Comparison of ENCODE assay signal across 15 mouse cellular contexts in the genomic region with DNA sequence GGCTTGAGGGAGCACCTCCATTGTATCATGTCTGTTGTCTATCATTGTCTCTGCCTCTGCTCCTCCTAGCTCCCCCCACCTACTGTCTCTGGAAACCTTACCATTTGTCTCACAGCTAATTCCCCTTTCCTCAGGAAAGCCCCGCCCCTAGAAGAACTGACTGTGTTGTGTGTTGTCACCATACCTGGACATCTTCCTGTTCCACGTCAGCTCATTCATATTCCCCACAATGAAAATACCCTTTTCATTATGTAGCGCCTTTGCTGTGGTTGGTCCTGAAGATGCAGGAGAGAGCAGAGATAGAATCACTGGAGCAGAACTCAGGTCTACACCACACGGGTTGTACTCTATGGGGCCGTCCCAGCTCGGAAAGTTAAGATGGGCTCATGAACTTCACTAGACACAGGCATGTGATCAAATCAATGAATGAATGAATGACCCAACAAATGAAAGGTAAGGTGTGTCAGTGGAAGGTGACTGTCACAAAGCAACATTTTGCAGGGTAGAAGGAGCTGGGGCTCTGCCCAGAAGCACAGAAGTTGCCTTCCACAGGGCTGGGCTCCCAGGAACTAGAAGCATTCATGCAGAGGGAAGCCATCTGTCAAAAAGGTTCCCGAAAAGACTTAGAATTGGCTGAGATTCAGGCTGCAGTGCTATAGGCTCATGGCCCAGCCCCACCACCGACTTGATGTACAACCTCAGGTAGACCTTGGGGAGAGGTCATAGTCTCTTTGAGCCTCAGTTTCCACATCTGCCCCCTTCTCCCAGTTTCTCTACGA.
DNase-seq lines count a peak whose midpoint lies in the region; ATAC-seq and TF ChIP-seq lines count a peak whose summit lies in the region.
"Had no signal": no experiment of that assay in that cellular context is flagged by ENCODE, and none has a peak within 500 bp of the region (broad histone marks: within the 10 kb centered on the region; RNA-seq: fewer than 3 reads in every experiment).

No protein-coding gene starts in this region.

- H3K9ac ChIP-seq in hindbrain, postnatal 0 days (replicated peaks; ENCODE audit: low read length): no peak overlapping the region
- H3K9ac ChIP-seq in hindbrain, embryonic 14.5 days: no peak overlapping the region
- no peak overlapping the region for H3K9ac ChIP-seq in forebrain, embryonic 16.5 days (replicated peaks; ENCODE audit: low read depth, low read length)
- H3K9ac ChIP-seq in midbrain, embryonic 13.5 days (replicated peaks): no peak overlapping the region
- H3K9ac ChIP-seq: liver, embryonic 13.5 days; neural tube, embryonic 15.5 days had no signal

- H3K9me3 ChIP-seq in hindbrain, postnatal 0 days (ENCODE audit: low read length): no peaks in the 10 kb centered on the region
- H3K9me3 ChIP-seq in hindbrain, embryonic 14.5 days (ENCODE audit: control insufficient read depth, low read length): no peaks in the 10 kb centered on the region
- no peaks in the 10 kb centered on the region for H3K9me3 ChIP-seq in forebrain, embryonic 16.5 days (ENCODE audit: control insufficient read depth, low read length)
- H3K9me3 ChIP-seq in midbrain, embryonic 13.5 days: no peaks in the 10 kb centered on the region
- H3K9me3 ChIP-seq in midbrain, embryonic 10.5 days (replicated peaks): no peaks in the 10 kb centered on the region
- H3K9me3 ChIP-seq: liver, embryonic 13.5 days; neural tube, embryonic 15.5 days had no signal

- no peak overlapping the region for H3K4me3 ChIP-seq in hindbrain, postnatal 0 days (ENCODE audit: low read length)
- H3K4me3 ChIP-seq in hindbrain, embryonic 14.5 days (replicated peaks; ENCODE audit: low read length): no peak overlapping the region
- no peak overlapping the region for H3K4me3 ChIP-seq in forebrain, embryonic 16.5 days (replicated peaks; ENCODE audit: low read length)
- H3K4me3 ChIP-seq in midbrain, embryonic 13.5 days (replicated peaks): no peak overlapping the region
- H3K4me3 ChIP-seq in midbrain, embryonic 10.5 days: no peak overlapping the region
- H3K4me3 ChIP-seq: erythroblast, embryonic 14.5 days; liver, embryonic 13.5 days; neural tube, embryonic 15.5 days had no signal

- ATAC-seq in hindbrain, postnatal 0 days: peak; percentile 51
- ATAC-seq in hindbrain, embryonic 14.5 days (ENCODE audit: low FRiP score): no peak
- peak; percentile 76 for ATAC-seq in forebrain, embryonic 16.5 days
- no peak for ATAC-seq in midbrain, embryonic 13.5 days
- ATAC-seq: intestine, postnatal 0 days had no signal

- no peak overlapping the region for H3K4me2 ChIP-seq in hindbrain, postnatal 0 days (ENCODE audit: low read depth, low read length)
- H3K4me2 ChIP-seq in hindbrain, embryonic 14.5 days (replicated peaks): no peak overlapping the region
- no peak overlapping the region for H3K4me2 ChIP-seq in forebrain, embryonic 16.5 days (ENCODE audit: low read length)
- no peak overlapping the region for H3K4me2 ChIP-seq in midbrain, embryonic 13.5 days (replicated peaks)
- H3K4me2 ChIP-seq: liver, embryonic 13.5 days; neural tube, embryonic 15.5 days had no signal

- DNase-seq in hindbrain, postnatal 0 days (ENCODE audit: low spot score): peak; percentile 77
- no peak for DNase-seq in hindbrain, embryonic 14.5 days (ENCODE audit: low spot score)
- DNase-seq in cerebellum, adult 11-12 months: peak; percentile 94
- DNase-seq in left cerebral cortex, postnatal 14 days (ENCODE audit: low spot score in 2 of 2): peak; percentile 14 to 30
- DNase-seq in kidney, adult 9 months: no peak
- no peak for DNase-seq in midbrain, embryonic 10.5 days (ENCODE audit: low spot score)
- DNase-seq: adrenal gland, postnatal 36 days; gastrocnemius, postnatal 36 days; liver, embryonic 13.5 days had no signal

- no peak for TF ChIP-seq CTCF in hindbrain, postnatal 0 days (IDR thresholded peaks at IDR 0.05; ENCODE audit: low read depth)

- 67% methylated on average over 9 of the region's 9 CpGs for WGBS in hindbrain, postnatal 0 days
- 85% methylated on average over 9 of the region's 9 CpGs for WGBS in hindbrain, embryonic 14.5 days
- WGBS in forebrain, embryonic 16.5 days: 78% methylated on average over 9 of the region's 9 CpGs
- 84% methylated on average over 9 of the region's 9 CpGs for WGBS in midbrain, embryonic 13.5 days
- WGBS in midbrain, embryonic 10.5 days: 89% methylated on average over 9 of the region's 9 CpGs

- H3K27me3 ChIP-seq in hindbrain, postnatal 0 days (ENCODE audit: insufficient read depth, low read length): no peaks in the 10 kb centered on the region
- no peaks in the 10 kb centered on the region for H3K27me3 ChIP-seq in hindbrain, embryonic 14.5 days (ENCODE audit: control insufficient read depth, insufficient read depth, low read length)
- H3K27me3 ChIP-seq in forebrain, embryonic 16.5 days (replicated peaks; ENCODE audit: control insufficient read depth, insufficient read depth, low read length): no peaks in the 10 kb centered on the region
- H3K27me3 ChIP-seq in midbrain, embryonic 13.5 days: no peaks in the 10 kb centered on the region; the same call in 1 of the 2 replicates
- no peaks in the 10 kb centered on the region; the same call in none of the 2 replicates for H3K27me3 ChIP-seq in midbrain, embryonic 10.5 days (ENCODE audit: low read depth, poor library complexity, severe bottlenecking)
- H3K27me3 ChIP-seq: liver, embryonic 13.5 days; neural tube, embryonic 15.5 days had no signal

- H3K4me1 ChIP-seq in hindbrain, postnatal 0 days (ENCODE audit: insufficient read depth, low read length): peaks cover 14% of the 10 kb centered on the region; the same call in 1 of the 2 replicates
- peaks cover 9% of the 10 kb centered on the region; the same call in 1 of the 2 replicates for H3K4me1 ChIP-seq in hindbrain, embryonic 14.5 days (replicated peaks; ENCODE audit: control insufficient read depth, insufficient read depth, low read length)
- peaks cover 21% of the 10 kb centered on the region for H3K4me1 ChIP-seq in forebrain, embryonic 16.5 days (replicated peaks; ENCODE audit: control insufficient read depth, insufficient read depth, low read length)
- H3K4me1 ChIP-seq in midbrain, embryonic 13.5 days (replicated peaks): peaks cover 28% of the 10 kb centered on the region
- peaks cover 20% of the 10 kb centered on the region for H3K4me1 ChIP-seq in midbrain, embryonic 10.5 days

- H3K27ac ChIP-seq in hindbrain, postnatal 0 days: peak overlapping the region; percentile 55
- no peak overlapping the region for H3K27ac ChIP-seq in hindbrain, embryonic 14.5 days
- peak overlapping the region; percentile 31; the same call in 1 of the 2 replicates for H3K27ac ChIP-seq in forebrain, embryonic 16.5 days (ENCODE audit: low read length)
- no peak overlapping the region for H3K27ac ChIP-seq in midbrain, embryonic 13.5 days
- H3K27ac ChIP-seq in midbrain, embryonic 10.5 days (replicated peaks): no peak overlapping the region
- H3K27ac ChIP-seq: liver, embryonic 13.5 days; neural tube, embryonic 15.5 days; stomach, postnatal 0 days had no signal

- intact Hi-C loops in left cerebral cortex, postnatal 14 days (cut with DNase I): no loop called here

- no peaks in the 10 kb centered on the region for H3K36me3 ChIP-seq in hindbrain, postnatal 0 days (ENCODE audit: insufficient read depth, low read length)
- no peaks in the 10 kb centered on the region for H3K36me3 ChIP-seq in hindbrain, embryonic 14.5 days (replicated peaks; ENCODE audit: control insufficient read depth, insufficient read depth)
- H3K36me3 ChIP-seq in forebrain, embryonic 16.5 days (ENCODE audit: control insufficient read depth, insufficient read depth): no peaks in the 10 kb centered on the region
- no peaks in the 10 kb centered on the region for H3K36me3 ChIP-seq in midbrain, embryonic 13.5 days
- H3K36me3 ChIP-seq in midbrain, embryonic 10.5 days: no peaks in the 10 kb centered on the region
- H3K36me3 ChIP-seq: liver, embryonic 13.5 days; neural tube, embryonic 15.5 days had no signal

Comparison
In these comparisons a context has a peak if more than half of its experiments do, and no peak if none do; other contexts are left out.
1. ATAC-seq: peak in hindbrain, postnatal 0 days (single experiment) and forebrain, embryonic 16.5 days (single experiment); none in hindbrain, embryonic 14.5 days (single experiment) and midbrain, embryonic 13.5 days (single experiment).
2. DNase-seq: peak in hindbrain, postnatal 0 days (single experiment), cerebellum, adult 11-12 months (single experiment) and left cerebral cortex, postnatal 14 days (2 of 2); none in hindbrain, embryonic 14.5 days (single experiment), kidney, adult 9 months (single experiment) and midbrain, embryonic 10.5 days (single experiment).
3. H3K27ac ChIP-seq: peak in hindbrain, postnatal 0 days (single experiment) and forebrain, embryonic 16.5 days (single experiment); none in hindbrain, embryonic 14.5 days (single experiment), midbrain, embryonic 13.5 days (single experiment) and midbrain, embryonic 10.5 days (single experiment).